Mouse (Mus musculus) megakaryocyte, embryonic 14.5 days (primary cell): ENCODE measurements around the gene Ntm.

Source experiments
- FLI1 ChIP-seq: IDR thresholded peaks from 2 replicates; pipeline ENCODE4 v1.6.1; 2012; ENCODE audit warnings: low read length, inconsistent platforms, mixed read lengths
- GATA1 ChIP-seq: IDR thresholded peaks from 3 replicates; pipeline ENCODE4 v1.6.1; 2012; ENCODE audit warnings: mixed read lengths, low read length, inconsistent platforms, borderline replicate concordance

- TF ChIP-seq GATA1 = no peak
- no peak for TF ChIP-seq FLI1
Measured at GRCm38 (mm10) chr9:29202196-29202595, 760.7 kb downstream of the Ntm start.
